Mouse (Mus musculus) thymus, adult 2 months (tissue): ENCODE results near the gene Otop2.

ENCODE experiments used
- CTCF ChIP-seq: fragments of 200-500 bp; IDR thresholded peaks from 2 replicates; pipeline ENCODE4 v1.5.1; 2012; ENCODE audit warnings: mild to moderate bottlenecking, control low read depth, low read length, moderate library complexity, borderline replicate concordance; ENCODE audit not compliant: control insufficient read depth, poor library complexity, insufficient read depth; ENCODE audit errors: extremely low read depth
- POLR2A ChIP-seq: fragments of 200-500 bp; IDR thresholded peaks from 2 replicates; pipeline ENCODE4 v1.6.1; 2012; ENCODE audit warnings: mild to moderate bottlenecking, low read length, control low read depth, moderate library complexity; ENCODE audit not compliant: control insufficient read depth, poor library complexity, insufficient read depth; ENCODE audit errors: extremely low read depth

GRCm38 (mm10) chr11:115267958-115268357 is 39.0 kb upstream of the Otop2 start:
- TF ChIP-seq POLR2A (no peak), CTCF (no peak)
